Mouse (Mus musculus) T-helper 1 cell (primary cell): Measurements from ENCODE around the gene Olfr766-ps1.
"Not testable (repeated sequence)": the region's sequence is repeated elsewhere in the genome, so short reads cannot be mapped to it uniquely, and the experiment has no call there.

ENCODE experiments used
- in situ Hi-C: fragments of 300-600 bp; cut with MboI, MseI; formaldehyde crosslinking; loops from one replicate; pipeline ENCODE4 v1.15.1; 2025; ENCODE audit warnings: high pct_unique_total_duplicates

Gene Olfr766-ps1

DNA sequence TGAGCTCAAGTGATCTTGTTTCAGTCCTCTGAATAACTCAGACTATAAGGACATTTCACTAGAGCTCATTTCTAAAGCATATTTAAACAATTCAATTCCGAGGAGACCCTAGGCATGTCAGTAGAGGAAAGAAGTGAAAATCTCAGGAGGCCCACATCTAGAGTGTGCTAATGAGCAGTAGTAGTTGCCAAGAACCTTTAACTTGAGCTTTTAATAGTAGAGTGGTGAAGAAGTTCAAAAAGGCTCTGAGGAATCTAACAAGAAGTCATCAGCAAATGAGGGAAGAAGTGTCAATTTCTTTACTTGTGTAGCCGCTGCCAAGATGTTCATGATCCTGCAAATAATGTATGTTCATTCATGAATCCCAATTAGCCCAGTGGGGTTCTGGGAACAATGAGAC lies at the start of gene Olfr766-ps1:
TSS of gene Olfr766-ps1 (minus strand) at position 101 of the 400 bp plus-strand sequence.
- in situ Hi-C loops, result no loop called here

DNA sequence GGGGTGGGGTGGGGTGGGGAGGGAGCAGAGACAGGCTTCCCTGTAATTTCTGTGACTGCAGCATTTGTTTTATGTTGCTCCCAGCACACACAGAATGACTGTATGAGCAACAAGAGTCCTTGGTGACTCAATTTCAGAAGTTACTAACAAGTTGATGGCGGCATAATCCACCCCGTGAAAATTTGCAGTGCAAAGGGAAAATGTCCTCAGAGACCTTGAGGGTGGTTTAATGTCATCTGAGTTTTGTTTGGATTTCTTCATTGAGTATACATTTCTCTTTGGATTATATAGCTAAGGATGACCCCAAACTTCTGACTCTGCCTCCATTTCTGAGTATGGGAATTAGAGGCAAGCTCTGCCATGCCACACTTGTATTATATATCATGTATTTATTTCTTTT lies 49.0 kb upstream of the Olfr766-ps1 start, which contains the start of gene Olfr769:
TSS of gene Olfr769 (minus strand) at position 101 of the 400 bp plus-strand sequence.
- in situ Hi-C loops, result no loop called here

DNA sequence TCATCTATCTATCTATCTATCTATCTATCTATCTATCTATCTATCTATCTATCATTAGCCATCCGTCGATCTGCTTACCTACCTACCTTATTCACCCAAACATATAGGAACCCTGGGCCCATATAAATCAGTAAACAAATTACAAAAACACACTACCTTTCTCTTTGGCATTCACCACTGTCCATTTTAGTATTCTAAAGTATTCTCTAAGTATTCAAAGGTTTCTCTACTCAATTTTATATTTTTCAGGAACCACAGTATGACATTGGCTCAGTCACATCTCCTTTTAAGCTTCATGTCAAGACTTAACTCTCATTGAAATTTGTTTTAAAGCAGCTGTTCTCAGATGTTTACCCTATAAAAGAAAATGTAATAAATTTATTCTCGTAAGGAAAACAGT lies 46.4 kb upstream of the Olfr766-ps1 start:
- in situ Hi-C loops, result no loop called here

- in situ Hi-C loops, result no loop called here
Observed at GRCm38 (mm10) chr10:129101231-129101630, 32.5 kb upstream of the Olfr766-ps1 start.

DNA sequence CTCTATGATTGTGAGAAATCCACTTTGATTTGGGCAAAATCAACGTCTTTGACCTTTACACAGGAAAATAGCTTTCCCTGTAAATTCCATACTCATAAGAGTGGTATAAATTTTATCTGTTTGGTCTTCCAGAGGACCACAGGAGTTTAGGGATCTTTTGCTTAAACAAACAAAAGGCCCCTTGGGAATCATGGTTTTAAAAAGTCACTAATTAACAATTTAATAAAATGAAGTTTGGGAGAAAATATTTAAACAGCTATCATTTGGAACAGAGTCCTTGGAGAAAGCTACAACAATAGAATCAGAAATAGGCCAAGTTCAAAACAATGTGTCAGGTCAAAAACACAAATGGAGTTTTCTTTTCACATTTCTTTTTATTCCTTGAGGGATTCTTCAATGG lies 30.5 kb upstream of the Olfr766-ps1 start, which contains the start of gene Olfr768:
TSS of gene Olfr768 (minus strand) at position 101 of the 400 bp plus-strand sequence.
- in situ Hi-C loops, result no loop called here

- in situ Hi-C loops, result not testable (repeated sequence)
Observed at GRCm38 (mm10) chr10:129082810-129083209, 14.0 kb upstream of the Olfr766-ps1 start, which contains the start of gene Olfr767. TSS of gene Olfr767 (minus strand) at chr10:129082910.

GRCm38 (mm10) chr10:129049898-129050297 lies 18.9 kb downstream of the Olfr766-ps1 start, which contains the start of gene Olfr765:
TSS of gene Olfr765 (minus strand) at chr10:129049998.
- in situ Hi-C loops, result not testable (repeated sequence)

GRCm38 (mm10) chr10:129039796-129040195 lies 29.0 kb downstream of the Olfr766-ps1 start, which contains the start of gene Olfr764-ps1:
TSS of gene Olfr764-ps1 (minus strand) at chr10:129039896.
- in situ Hi-C loops, result no loop called here

DNA sequence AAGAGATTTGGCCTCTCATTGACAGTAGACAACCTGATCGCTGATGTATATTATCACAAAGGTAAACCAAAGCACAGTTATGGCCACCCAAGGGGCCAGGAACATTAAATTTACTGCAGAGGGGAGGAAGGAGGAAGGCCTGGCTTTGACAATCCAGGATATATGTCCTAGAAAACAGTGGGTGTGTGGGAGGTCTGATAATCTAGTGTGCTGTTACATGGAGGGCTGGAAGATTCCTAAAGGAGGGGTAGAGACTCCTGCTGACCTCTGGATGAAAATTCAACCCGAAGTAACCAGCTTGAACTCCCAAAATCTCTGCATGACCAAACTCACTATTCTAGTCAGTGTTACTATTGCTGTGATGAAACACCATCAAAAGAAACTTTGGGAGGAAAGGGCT lies 40.4 kb downstream of the Olfr766-ps1 start:
- in situ Hi-C loops, result loop anchor here (5.0 to 10.0 kb wide), 2 partner anchors 466 to 1064 kb away; partner anchors contain the start of gene Olfr790

DNA sequence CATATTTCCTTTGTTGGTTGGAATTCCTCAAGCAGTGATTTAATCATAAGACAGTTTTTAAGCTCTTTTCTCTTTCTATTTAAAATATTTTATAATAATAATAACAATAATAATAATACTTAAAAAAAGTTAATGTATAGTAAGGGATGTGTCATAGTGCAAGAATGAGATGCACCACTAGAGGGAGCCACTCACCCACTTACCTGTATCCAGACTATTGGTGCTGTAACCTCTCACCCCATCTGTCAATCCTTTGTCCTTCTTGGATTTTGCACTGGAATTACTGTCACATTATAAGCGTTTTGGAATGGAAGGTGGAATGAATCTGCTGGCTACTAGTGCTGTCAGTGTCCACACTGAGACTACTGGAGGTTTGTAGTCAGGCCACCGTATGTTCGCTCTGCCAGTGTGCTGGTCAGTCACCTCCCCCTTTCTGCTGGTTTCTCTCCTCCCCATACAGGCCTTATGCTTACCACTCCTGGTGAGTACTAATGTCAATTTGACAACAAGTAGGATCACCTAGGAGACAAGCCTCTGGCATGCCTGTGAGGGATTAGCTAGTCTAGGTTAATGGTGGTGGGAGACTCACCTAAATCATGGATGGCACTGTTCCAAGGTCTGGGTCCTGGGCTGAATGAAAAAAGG lies 42.6 kb downstream of the Olfr766-ps1 start:
- in situ Hi-C loops, result loop anchor here (5.0 to 10.0 kb wide), 2 partner anchors 469 to 1066 kb away; partner anchors contain the start of gene Olfr790

DNA sequence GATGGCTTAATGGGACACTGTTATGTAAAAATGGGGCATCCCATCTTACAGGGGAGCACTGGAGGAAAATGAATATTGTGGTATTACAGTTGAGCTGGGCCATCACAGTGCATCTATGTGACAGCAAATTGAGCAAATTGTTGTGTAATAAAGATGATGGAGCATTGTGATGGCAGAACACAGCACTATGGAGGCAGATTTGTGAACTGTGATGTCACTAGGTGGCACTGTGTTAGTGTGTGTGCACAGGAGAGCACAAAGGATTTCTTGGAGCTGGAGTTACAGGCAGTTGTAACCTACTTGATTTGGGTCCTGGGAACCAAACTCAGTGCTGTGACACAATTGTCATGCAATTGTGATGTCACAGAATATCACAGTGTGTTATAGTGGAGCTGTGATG lies 45.5 kb downstream of the Olfr766-ps1 start:
- in situ Hi-C loops, result loop anchor here (10.0 kb wide), 1 partner anchor 471 kb away; the partner anchor contains the start of gene Olfr790

DNA sequence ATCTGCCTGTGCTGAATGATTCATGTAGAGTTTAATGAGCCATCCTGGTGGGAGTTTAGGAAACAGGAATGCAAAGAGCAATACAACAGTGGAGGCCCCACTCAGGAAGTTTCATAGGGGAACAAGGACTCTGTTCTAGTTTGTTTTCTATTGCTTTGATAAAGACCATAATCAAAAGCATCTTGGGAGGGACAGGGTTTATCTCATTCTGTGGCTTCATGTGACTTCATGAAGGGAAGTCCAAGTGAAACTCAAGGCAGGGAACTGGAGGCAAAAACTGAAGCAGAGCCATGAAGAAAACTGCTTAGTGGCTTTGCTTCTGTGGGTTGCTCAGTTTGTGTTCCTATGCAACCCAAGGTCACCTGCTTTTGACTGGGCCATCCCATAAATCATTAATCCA lies 54.3 kb downstream of the Olfr766-ps1 start:
- in situ Hi-C loops, result no loop called here
